Mouse (Mus musculus) G1E-ER4 (cell line): ENCODE data around the gene Atf5. TPM values are rescaled to one million over a fixed set of nuclear protein-coding genes. Genes with fewer than 3 reads are reported as not detected.

ENCODE experiments used
- GATA1 ChIP-seq: IDR thresholded peaks from one replicate; pipeline ENCODE4 v1.8.0; 2012; ENCODE audit warnings: low read length, inconsistent platforms
- polyA plus RNA-seq: library from polyadenylated mRNA; stranded (reverse); fragments of >175 nt; gene quantifications from 2 replicates; pipeline ENCODE4 v1.2.3, GENCODE M21; 2012

Gene Atf5
- polyA plus RNA-seq, 1 experiment: 546 TPM

GRCm38 (mm10) chr7:44814952-44815553 is 1.4 kb downstream of the Atf5 start:
- no peak for TF ChIP-seq GATA1

GRCm38 (mm10) chr7:44814423-44814822 is 2.0 kb downstream of the Atf5 start:
- TF ChIP-seq GATA1: no peak

- TF ChIP-seq GATA1: no peak
Observed at GRCm38 (mm10) chr7:44813985-44814384, 2.5 kb downstream of the Atf5 start.

- TF ChIP-seq GATA1: no peak
Observed at GRCm38 (mm10) chr7:44812651-44813325, 3.7 kb downstream of the Atf5 start.

GRCm38 (mm10) chr7:44810819-44811557 is 5.5 kb downstream of the Atf5 start:
- no peak for TF ChIP-seq GATA1

- TF ChIP-seq GATA1: no peak
Observed at GRCm38 (mm10) chr7:44810365-44810764, 6.1 kb downstream of the Atf5 start.

GRCm38 (mm10) chr7:44809466-44809865 is 7.0 kb downstream of the Atf5 start:
- no peak for TF ChIP-seq GATA1

- no peak for TF ChIP-seq GATA1
Observed at GRCm38 (mm10) chr7:44808927-44809326, 7.5 kb downstream of the Atf5 start.

GRCm38 (mm10) chr7:44792781-44793180 is 23.7 kb downstream of the Atf5 start:
- TF ChIP-seq GATA1: no peak

- no peak for TF ChIP-seq GATA1
Observed at GRCm38 (mm10) chr7:44790066-44790465, 26.4 kb downstream of the Atf5 start.

GRCm38 (mm10) chr7:44789531-44789930 is 26.9 kb downstream of the Atf5 start:
- TF ChIP-seq GATA1: no peak

GRCm38 (mm10) chr7:44780101-44780500 is 36.4 kb downstream of the Atf5 start:
- no peak for TF ChIP-seq GATA1

GRCm38 (mm10) chr7:44776849-44777498 is 39.5 kb downstream of the Atf5 start:
- TF ChIP-seq GATA1: no peak

GRCm38 (mm10) chr7:44772591-44773204 is 43.8 kb downstream of the Atf5 start:
- TF ChIP-seq GATA1: no peak

- TF ChIP-seq GATA1: no peak
Observed at GRCm38 (mm10) chr7:44770046-44770578, 46.3 kb downstream of the Atf5 start.
